Mouse (Mus musculus) spleen, adult 2 months (tissue): ENCODE results near the gene Elf4.

Experiments
- CTCF ChIP-seq: fragments of 200-500 bp; IDR thresholded peaks from 2 replicates; pipeline ENCODE4 v1.5.1; 2011; ENCODE audit warnings: mild to moderate bottlenecking, inconsistent platforms; ENCODE audit not compliant: insufficient read depth, insufficient read length, insufficient replicate concordance; ENCODE audit errors: extremely low read depth
- POLR2A ChIP-seq: fragments of 200-500 bp; IDR thresholded peaks from 2 replicates; pipeline ENCODE4 v1.6.1; 2011; ENCODE audit warnings: low read depth, low read length, inconsistent platforms

GRCm38 (mm10) chrX:48466174-48466573 is 3.2 kb upstream of the Elf4 start:
- TF ChIP-seq CTCF (no peak), POLR2A (no peak)
